Mouse (Mus musculus) spleen, postnatal 14 days (tissue): ENCODE measurements around the gene Nasp.
"Not testable (repeated sequence)": the region's sequence is repeated elsewhere in the genome, so short reads cannot be mapped to it uniquely, and the experiment has no call there.

ENCODE experiments used
- DNase-seq, 2 experiments: peaks; one replicate each; pipeline ENCODE4 v3.0.0; 2021 to 2022; ENCODE audit warnings: low spot score in 2 of 2

The Nasp gene

GRCm38 (mm10) chr4:116627722-116628662 is at the start of gene Nasp:
Gene Nasp (minus strand): TSS chr4:116627941.
- peak; percentile 32 to 52 for DNase-seq

GRCm38 (mm10) chr4:116676027-116676426 is 48.3 kb upstream of the Nasp start:
- DNase-seq: no peak

GRCm38 (mm10) chr4:116674761-116675160 is 47.0 kb upstream of the Nasp start:
- not testable (repeated sequence) for DNase-seq

- DNase-seq: peak in 1 of 2 experiments; percentile 7
These were observed 45.0 kb upstream of the Nasp start for GRCm38 (mm10) chr4:116672785-116673184.

- no peak for DNase-seq
These were observed 41.5 kb upstream of the Nasp start for GRCm38 (mm10) chr4:116669291-116669690.

- no peak for DNase-seq
These were observed 40.4 kb upstream of the Nasp start for GRCm38 (mm10) chr4:116668145-116668544.

GRCm38 (mm10) chr4:116666625-116667024 is 38.9 kb upstream of the Nasp start:
- DNase-seq: no peak

GRCm38 (mm10) chr4:116661998-116662397 is 34.3 kb upstream of the Nasp start:
- DNase-seq: no peak

- no peak for DNase-seq
These were observed 33.1 kb upstream of the Nasp start for GRCm38 (mm10) chr4:116660829-116661228.

GRCm38 (mm10) chr4:116659916-116660315 is 32.2 kb upstream of the Nasp start:
- not testable (repeated sequence) for DNase-seq

GRCm38 (mm10) chr4:116659474-116659873 is 31.7 kb upstream of the Nasp start:
- no peak for DNase-seq

GRCm38 (mm10) chr4:116657971-116658370 is 30.2 kb upstream of the Nasp start:
- no peak for DNase-seq

- DNase-seq: no peak
These were observed 27.9 kb upstream of the Nasp start for GRCm38 (mm10) chr4:116655658-116656057.

GRCm38 (mm10) chr4:116655100-116655499 is 27.4 kb upstream of the Nasp start:
- no peak for DNase-seq

- no peak for DNase-seq
These were observed 25.5 kb upstream of the Nasp start for GRCm38 (mm10) chr4:116653228-116653627.

GRCm38 (mm10) chr4:116651797-116652135 is 24.0 kb upstream of the Nasp start:
- no peak for DNase-seq

- peak; percentile 73 to 76 for DNase-seq
These were observed 23.4 kb upstream of the Nasp start, which contains the start of gene Akr1a1 for GRCm38 (mm10) chr4:116650924-116651796. Gene Akr1a1 (minus strand): TSS chr4:116651680.

GRCm38 (mm10) chr4:116650365-116650764 is 22.6 kb upstream of the Nasp start:
- DNase-seq: no peak

- DNase-seq: no peak
These were observed 21.7 kb upstream of the Nasp start for GRCm38 (mm10) chr4:116649411-116649810.

GRCm38 (mm10) chr4:116645624-116646023 is 17.9 kb upstream of the Nasp start:
- no peak for DNase-seq

GRCm38 (mm10) chr4:116644326-116644725 is 16.6 kb upstream of the Nasp start:
- no peak for DNase-seq

GRCm38 (mm10) chr4:116642071-116642470 is 14.3 kb upstream of the Nasp start:
- no peak for DNase-seq
